Mouse (Mus musculus) layer of hippocampus, adult 11-12 months (tissue): ENCODE results near the gene Krr1.
"Not testable (repeated sequence)": the region's sequence is repeated elsewhere in the genome, so short reads cannot be mapped to it uniquely, and the experiment has no call there.

Source experiments
- DNase-seq: peaks from one replicate; pipeline ENCODE4 v3.0.0; 2022; ENCODE audit warnings: low spot score

Krr1 gene

GRCm38 (mm10) chr10:111977584-111977983 is 5.1 kb downstream of the Krr1 start:
- peak; percentile 58 for DNase-seq

DNA sequence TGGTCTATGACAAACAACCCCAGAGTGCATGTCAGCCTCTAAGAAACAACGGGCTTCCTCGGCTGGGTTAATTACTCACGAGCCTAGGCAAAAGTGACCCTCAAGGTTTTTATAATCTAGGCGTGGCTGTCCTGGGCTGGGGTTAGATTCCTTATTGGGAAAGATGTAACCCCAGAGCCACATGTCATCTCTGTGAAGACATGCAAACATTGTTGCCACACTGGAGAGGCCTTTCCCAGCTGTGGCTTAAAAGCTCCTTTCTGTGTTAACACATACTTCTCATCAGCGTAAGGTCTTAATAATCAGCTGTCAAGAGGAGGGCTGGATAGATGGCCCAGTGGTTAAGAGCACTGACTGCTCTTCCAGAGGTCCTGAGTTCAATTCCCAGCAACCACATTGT is 10.6 kb downstream of the Krr1 start:
- no peak for DNase-seq

DNA sequence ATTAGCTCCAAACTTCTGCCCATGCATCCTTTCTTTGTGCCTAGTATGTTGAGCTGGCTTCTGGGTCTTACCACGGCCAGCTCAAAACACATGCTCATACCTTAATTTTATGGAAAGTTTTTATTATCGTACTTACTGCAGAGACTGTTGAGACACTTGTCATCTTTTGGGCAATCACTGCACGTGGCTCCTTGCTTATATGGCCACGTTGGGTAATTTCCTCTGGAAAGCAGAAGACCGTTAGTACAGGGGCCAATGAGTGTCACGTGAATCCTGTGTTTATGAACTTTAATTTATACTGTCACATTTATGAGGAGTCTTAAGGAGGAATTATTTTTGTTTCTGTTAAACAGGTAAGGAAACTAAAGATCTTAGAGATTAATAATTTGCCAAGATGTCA is 14.0 kb downstream of the Krr1 start:
- DNase-seq, result no peak

DNA sequence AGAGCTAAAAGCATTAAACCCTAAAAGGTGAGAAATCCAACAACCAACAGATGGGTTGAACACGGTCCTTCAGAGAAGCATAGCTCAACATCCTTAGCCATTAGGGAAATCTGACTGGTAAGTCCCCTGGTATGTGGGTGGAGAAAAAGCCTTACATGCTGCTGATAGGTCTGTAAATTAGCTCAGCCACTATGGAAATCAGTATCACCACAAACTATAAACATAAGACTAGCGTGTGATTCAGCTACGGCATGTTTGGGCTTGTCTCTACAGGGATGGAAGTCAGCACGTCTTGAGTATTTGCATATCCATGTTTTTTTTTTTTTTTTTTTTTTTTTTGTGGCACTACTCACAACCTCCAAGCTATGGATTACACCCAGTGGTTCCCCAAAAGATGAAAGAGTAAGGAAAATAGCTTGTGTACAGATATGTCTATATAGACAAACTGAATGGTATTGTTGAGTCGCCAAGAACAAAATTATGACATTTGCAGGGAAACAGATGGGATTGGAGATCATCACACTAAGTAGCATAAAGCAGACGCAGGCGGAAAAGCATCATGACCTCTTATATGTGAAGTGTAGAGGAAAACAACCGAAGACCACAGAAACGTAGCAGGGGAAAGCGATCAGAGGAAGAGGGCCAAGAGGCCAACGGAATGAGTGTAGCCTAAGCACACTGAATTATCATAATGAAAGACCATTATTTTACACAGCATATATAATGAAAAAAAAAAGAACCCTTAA is 23.5 kb downstream of the Krr1 start:
- DNase-seq, result no peak

GRCm38 (mm10) chr10:111996549-111996904 is 24.1 kb downstream of the Krr1 start:
- no peak for DNase-seq

- DNase-seq, result no peak
Measured at GRCm38 (mm10) chr10:111996911-111997347, 24.5 kb downstream of the Krr1 start.

DNA sequence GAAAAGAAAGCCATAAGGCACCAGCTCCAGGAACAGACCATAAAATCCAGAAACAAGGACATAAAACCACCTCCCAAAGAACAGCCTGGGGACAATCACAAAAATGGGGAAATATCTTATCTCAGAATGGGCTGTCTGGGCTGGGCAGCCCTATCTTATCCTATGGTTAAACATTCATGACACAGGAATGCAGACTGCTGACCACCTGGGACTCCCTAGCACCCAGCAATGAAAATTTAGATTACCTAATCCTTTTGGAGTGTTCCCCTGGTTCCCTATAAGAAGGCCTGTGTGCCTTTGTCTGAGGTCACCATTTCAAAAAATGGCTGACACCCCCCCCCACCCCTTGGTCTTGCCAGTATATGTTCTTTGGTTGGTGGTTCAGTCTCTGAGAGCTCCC is 25.2 kb downstream of the Krr1 start:
- no peak for DNase-seq

GRCm38 (mm10) chr10:111999765-112000164 is 27.3 kb downstream of the Krr1 start:
- no peak for DNase-seq

DNA sequence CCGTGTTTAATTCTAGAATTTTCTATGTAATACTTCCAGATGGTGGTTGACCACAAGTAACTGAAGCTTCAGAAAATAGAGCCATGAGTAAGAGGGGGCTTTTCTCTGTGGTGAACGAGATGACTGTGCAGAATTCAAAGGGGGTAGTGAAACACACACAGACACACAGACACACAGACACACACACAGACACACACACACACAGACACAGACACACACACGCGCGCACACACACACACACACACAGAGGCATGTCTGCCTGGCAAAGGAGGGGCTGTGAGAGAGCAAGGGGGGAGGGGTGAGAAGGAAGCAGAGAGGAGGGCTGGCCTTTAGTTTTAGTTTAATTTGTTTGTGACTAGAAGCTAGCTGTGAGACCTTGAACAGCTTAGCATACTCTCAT is 28.1 kb downstream of the Krr1 start:
- no peak for DNase-seq

DNA sequence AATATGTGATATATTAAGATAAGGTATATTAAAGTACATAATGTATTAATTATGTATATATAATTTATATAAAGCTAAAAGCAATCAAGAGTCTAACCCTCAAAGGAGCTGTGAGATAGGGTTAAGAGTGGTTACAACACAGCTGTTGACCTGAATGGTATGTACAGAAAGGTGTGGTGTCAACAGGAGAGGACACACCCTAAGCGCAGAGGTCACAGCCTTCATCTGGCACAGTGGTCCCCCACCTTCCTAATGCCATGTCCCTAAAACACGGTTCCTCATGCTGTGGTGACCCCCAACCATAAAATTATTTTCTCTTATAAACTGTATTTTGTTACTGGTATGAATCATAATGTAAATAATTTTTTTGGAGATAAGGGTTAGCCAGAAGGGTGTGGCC is 28.9 kb downstream of the Krr1 start:
- DNase-seq, result no peak

- DNase-seq, result no peak
Measured at GRCm38 (mm10) chr10:112001756-112002520, 29.5 kb downstream of the Krr1 start.

DNA sequence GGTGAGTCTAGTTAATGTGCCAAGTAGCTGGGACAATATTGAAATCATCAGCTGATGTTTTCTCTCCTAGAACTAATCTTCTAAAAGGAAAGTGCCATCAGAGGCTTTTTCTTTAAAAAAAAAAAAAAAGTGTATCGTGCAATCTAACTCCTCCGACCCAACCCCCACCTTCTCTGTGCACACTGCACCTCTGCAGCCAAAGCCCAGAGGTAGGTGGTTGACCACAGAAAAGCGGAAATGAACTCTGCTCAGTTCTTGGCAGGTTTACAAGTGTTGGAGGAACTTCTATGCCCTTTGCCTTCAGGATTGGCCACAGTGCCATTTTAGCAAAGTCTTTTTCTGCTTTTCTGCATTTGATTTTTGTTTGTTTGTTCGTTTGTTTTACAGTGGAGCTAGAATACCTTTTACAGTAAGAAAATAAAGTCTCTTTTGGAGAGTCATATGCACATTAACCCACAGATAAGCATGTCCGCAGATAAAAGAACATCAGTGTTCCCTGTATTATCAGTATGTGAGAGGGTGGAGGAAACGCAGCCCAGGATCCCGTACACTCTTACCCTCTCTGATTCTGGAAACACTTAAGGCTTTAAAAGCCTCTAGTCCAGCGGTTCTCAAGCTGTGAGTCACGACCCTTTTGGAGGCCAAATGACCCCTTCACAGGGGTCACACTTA is 30.2 kb downstream of the Krr1 start, which contains the start of gene Glipr1:
Glipr1 (minus strand) TSS at position 88 of the 672 bp plus-strand sequence.
- DNase-seq, result no peak

DNA sequence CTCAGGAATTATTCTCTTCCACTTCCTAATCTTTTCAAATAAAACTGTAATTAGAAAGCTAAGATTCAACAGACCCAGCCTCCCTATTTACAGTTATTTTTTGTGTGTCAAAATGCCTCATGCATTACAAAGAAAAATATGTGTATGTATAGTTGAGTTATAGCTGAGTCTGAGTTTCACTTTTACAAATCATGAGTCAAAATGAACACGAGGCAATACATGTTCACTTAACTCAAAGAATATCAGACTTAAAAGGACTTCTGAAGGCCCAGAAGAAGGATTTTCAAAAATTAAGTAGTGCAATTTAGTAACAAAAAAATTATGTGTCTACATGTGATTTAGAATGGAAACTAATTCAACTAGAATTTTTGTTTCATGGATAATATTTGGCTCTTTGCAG is 37.0 kb downstream of the Krr1 start:
- not testable (repeated sequence) for DNase-seq

DNA sequence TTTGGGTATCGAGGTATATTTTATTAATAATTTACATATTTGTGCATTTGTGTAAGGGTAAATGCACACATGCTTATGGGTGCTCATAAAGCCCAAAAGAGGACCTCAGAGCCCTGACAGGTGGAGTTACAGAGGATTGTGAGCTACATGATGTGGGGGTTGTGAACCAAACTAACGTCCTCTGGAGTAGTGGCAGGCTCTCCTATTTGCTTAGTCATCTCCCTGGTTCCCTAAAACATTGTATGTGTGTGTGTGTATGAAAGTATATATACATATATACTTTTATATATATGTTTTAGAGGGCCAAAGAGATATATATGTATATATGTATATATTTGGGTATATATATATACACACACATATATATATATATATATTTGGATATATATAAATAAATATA is 51.1 kb downstream of the Krr1 start:
- no peak for DNase-seq

DNA sequence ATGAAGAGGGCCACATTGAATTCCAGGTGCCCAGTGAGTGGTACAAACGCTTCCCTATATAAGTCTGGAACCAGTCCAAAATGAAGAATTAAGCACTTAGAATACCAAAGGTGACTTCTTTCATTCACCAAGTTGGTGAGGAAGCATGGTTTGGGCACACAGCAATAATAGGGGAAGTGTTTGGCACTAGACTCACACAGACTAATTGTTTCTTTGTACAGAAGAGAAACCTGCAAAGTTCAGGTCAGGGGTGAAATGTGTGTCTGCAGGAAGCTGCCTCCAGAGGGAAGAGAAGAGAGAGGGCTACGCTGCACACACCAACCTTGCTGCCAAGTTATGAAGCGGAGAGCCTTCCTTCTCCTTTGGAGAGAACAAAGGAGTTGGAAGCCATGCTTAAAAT is 56.2 kb downstream of the Krr1 start:
- not testable (repeated sequence) for DNase-seq
